In the genomic region with DNA sequence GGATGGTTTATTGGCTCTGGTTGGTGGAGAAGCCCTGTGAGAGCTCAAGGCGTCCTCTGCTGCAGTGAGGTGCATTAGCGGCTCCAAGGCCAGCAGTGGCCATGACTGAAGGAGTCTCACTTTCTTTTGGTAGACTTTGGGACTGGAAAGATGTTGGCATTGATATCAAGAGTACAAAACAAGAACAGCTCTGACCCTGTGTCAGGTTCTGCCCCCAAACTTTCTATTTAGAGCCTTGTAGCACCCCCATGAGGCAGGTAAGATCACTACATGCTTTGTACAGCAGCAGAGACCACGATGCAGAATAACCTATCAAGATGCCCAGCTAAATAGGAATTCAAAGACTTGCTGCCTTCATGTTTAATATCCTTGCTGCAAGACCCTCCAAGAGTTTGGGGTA, we compare ENCODE assay signal across 8 mouse cellular contexts. TPM values are rescaled to one million over a fixed set of nuclear protein-coding genes. Genes with fewer than 3 reads are reported as not detected.
A peak's percentile ranks its signal among the peaks of the same experiment; 100 is the strongest.
DNase-seq lines count a peak whose midpoint lies in the region; ATAC-seq lines count a peak whose summit lies in the region.

No protein-coding gene starts in this region.

- no peaks in the 10 kb centered on the region for H3K9me3 ChIP-seq in neural tube, embryonic 11.5 days (ENCODE audit: control insufficient read depth, low read length)
- H3K9me3 ChIP-seq in heart, embryonic 15.5 days (replicated peaks) = no peaks in the 10 kb centered on the region
- no peaks in the 10 kb centered on the region for H3K9me3 ChIP-seq in neural tube, embryonic 12.5 days

- no peak overlapping the region for H3K27ac ChIP-seq in neural tube, embryonic 11.5 days (ENCODE audit: low read depth, low read length)
- no peak overlapping the region for H3K27ac ChIP-seq in heart, embryonic 15.5 days
- H3K27ac ChIP-seq in neural tube, embryonic 12.5 days = no peak overlapping the region

- intact Hi-C loops in left cerebral cortex, postnatal 4 days (cut with DNase I) = no loop called here

- WGBS in neural tube, embryonic 11.5 days = 71% methylated on average over 3 of the region's 3 CpGs
- WGBS in heart, embryonic 15.5 days = 62% methylated on average over 3 of the region's 3 CpGs
- WGBS in neural tube, embryonic 12.5 days = 64% methylated on average over 3 of the region's 3 CpGs

- peak; percentile 66 for DNase-seq in cerebellum, adult 9-10 months
- DNase-seq in cerebellum, postnatal 4 days (ENCODE audit: low spot score in 2 of 2) = no peak
- DNase-seq in neural tube, embryonic 11.5 days (ENCODE audit: low spot score) = peak; percentile 33
- no peak for DNase-seq in neural tube, embryonic 10.5 days (ENCODE audit: extremely low spot score, low spot score)
- DNase-seq in gastrocnemius, adult 18-20 months (ENCODE audit: low spot score) = no peak
- no peak for DNase-seq in left cerebral cortex, postnatal 4 days

- no peak for ATAC-seq in neural tube, embryonic 11.5 days (ENCODE audit: insufficient read depth, low FRiP score, low TSS enrichment)
- ATAC-seq in heart, embryonic 15.5 days (replicated peaks; ENCODE audit: insufficient number of reproducible peaks, insufficient read depth, low FRiP score, low read depth) = no peak
- no peak for ATAC-seq in neural tube, embryonic 12.5 days (ENCODE audit: low FRiP score, low read depth)

- no peak overlapping the region for H3K9ac ChIP-seq in neural tube, embryonic 11.5 days (ENCODE audit: low read length)
- no peak overlapping the region for H3K9ac ChIP-seq in heart, embryonic 15.5 days
- H3K9ac ChIP-seq in neural tube, embryonic 12.5 days = 0 out of 2 replicates have a peak overlapping the region, but pooled peaks have one; percentile 33

- H3K27me3 ChIP-seq in neural tube, embryonic 11.5 days (ENCODE audit: control insufficient read depth, insufficient read depth, low read length) = no peaks in the 10 kb centered on the region
- peaks cover 27% of the 10 kb centered on the region for H3K27me3 ChIP-seq in heart, embryonic 15.5 days
- no peaks in the 10 kb centered on the region for H3K27me3 ChIP-seq in neural tube, embryonic 12.5 days (replicated peaks)

- no peaks in the 10 kb centered on the region; the same call in 1 of the 2 replicates for H3K4me1 ChIP-seq in neural tube, embryonic 11.5 days (ENCODE audit: control insufficient read depth, insufficient read depth, low read length)
- peaks cover 8% of the 10 kb centered on the region; the same call in 1 of the 2 replicates for H3K4me1 ChIP-seq in heart, embryonic 15.5 days (replicated peaks)
- H3K4me1 ChIP-seq in neural tube, embryonic 12.5 days = peaks cover 6% of the 10 kb centered on the region

- H3K36me3 ChIP-seq in neural tube, embryonic 11.5 days (ENCODE audit: control insufficient read depth, insufficient read depth, low read length) = no peaks in the 10 kb centered on the region
- H3K36me3 ChIP-seq in heart, embryonic 15.5 days = no peaks in the 10 kb centered on the region
- no peaks in the 10 kb centered on the region for H3K36me3 ChIP-seq in neural tube, embryonic 12.5 days

- H3K4me2 ChIP-seq in neural tube, embryonic 11.5 days (ENCODE audit: low read depth) = peak overlapping the region; percentile 42; the same call in 1 of the 2 replicates
- H3K4me2 ChIP-seq in heart, embryonic 15.5 days = peak overlapping the region; percentile 65
- peak overlapping the region; percentile 55 for H3K4me2 ChIP-seq in neural tube, embryonic 12.5 days (replicated peaks)

- H3K4me3 ChIP-seq in neural tube, embryonic 11.5 days (ENCODE audit: low read depth, low read length) = no peak overlapping the region
- H3K4me3 ChIP-seq in heart, embryonic 15.5 days = no peak overlapping the region
- no peak overlapping the region for H3K4me3 ChIP-seq in neural tube, embryonic 12.5 days

RNA-seq across cellular contexts. Expression of gene Kcna10, which starts 23.4 kb away (rescaled TPM):
- polyA plus RNA-seq in neural tube, embryonic 11.5 days (2014; fragmentation: Nextera tagmentation; extraction: Ambion mirVana) = not detected in 2 replicates
- not detected in 2 replicates for polyA plus RNA-seq in heart, embryonic 15.5 days (2015; fragmentation: Nextera tagmentation; extraction: Ambion mirVana)
- polyA plus RNA-seq in neural tube, embryonic 12.5 days (2016; fragmentation: Nextera tagmentation; extraction: Ambion mirVana) = not detected in 2 replicates
- total RNA-seq in gastrocnemius, adult 18-20 months (2021) = not detected
- total RNA-seq in left cerebral cortex, postnatal 4 days (2021) = under 1 TPM in 1 of 2 experiments, not detected in 1; 0.54 TPM

RNA-seq across cellular contexts. Expression of gene Kcna2, which starts 58.5 kb away (rescaled TPM):
- 0.17 and 0.24 TPM in 2 replicates for polyA plus RNA-seq in neural tube, embryonic 11.5 days (2014; fragmentation: Nextera tagmentation; extraction: Ambion mirVana)
- 0.05 and 0.13 TPM in 2 replicates for polyA plus RNA-seq in heart, embryonic 15.5 days (2015; fragmentation: Nextera tagmentation; extraction: Ambion mirVana)
- 0.37 and 0.55 TPM in 2 replicates for polyA plus RNA-seq in neural tube, embryonic 12.5 days (2016; fragmentation: Nextera tagmentation; extraction: Ambion mirVana)
- total RNA-seq in gastrocnemius, adult 18-20 months (2021) = 1 to 10 TPM; 1.6 to 1.7 TPM
- 10 to 100 TPM; 21.6 to 21.8 TPM for total RNA-seq in left cerebral cortex, postnatal 4 days (2021)

Comparison
In these comparisons a context has a peak if more than half of its experiments do, and no peak if none do; other contexts are left out.
1. DNase-seq: peak in cerebellum, adult 9-10 months (single experiment) and neural tube, embryonic 11.5 days (single experiment); none in cerebellum, postnatal 4 days (0 of 2), neural tube, embryonic 10.5 days (single experiment), gastrocnemius, adult 18-20 months (single experiment) and left cerebral cortex, postnatal 4 days (single experiment).
2. Peak in every context shown above with its lines, with median percentiles within 50 percentile points of each other: H3K4me2 ChIP-seq.